Mouse (Mus musculus): ENCODE measurements around the gene Got1. TPM values are rescaled to one million over a fixed set of nuclear protein-coding genes. Genes with fewer than 3 reads are reported as not detected.
"Not testable (repeated sequence)": the region's sequence is repeated elsewhere in the genome, so short reads cannot be mapped to it uniquely, and the experiment has no call there.

The Got1 gene
- total RNA-seq, 2 experiments from 2014 or later = 17.9 to 21.3 TPM

- no peak for ATAC-seq (replicated peaks; ENCODE audit: poor library complexity)
Observed at GRCm38 (mm10) chr19:43521996-43522395, 2.4 kb downstream of the Got1 start.

- ATAC-seq (replicated peaks; ENCODE audit: poor library complexity) = no peak
Observed at GRCm38 (mm10) chr19:43521362-43521761, 3.0 kb downstream of the Got1 start.

GRCm38 (mm10) chr19:43520402-43520801 is 4.0 kb downstream of the Got1 start:
- no peak for ATAC-seq (replicated peaks; ENCODE audit: poor library complexity)

- ATAC-seq (replicated peaks; ENCODE audit: poor library complexity) = no peak
Observed at GRCm38 (mm10) chr19:43519226-43519625, 5.2 kb downstream of the Got1 start.

GRCm38 (mm10) chr19:43518261-43518660 is 6.1 kb downstream of the Got1 start:
- no peak for ATAC-seq (replicated peaks; ENCODE audit: poor library complexity)

- no peak for ATAC-seq (replicated peaks; ENCODE audit: poor library complexity)
Observed at GRCm38 (mm10) chr19:43517808-43518207, 6.6 kb downstream of the Got1 start.

GRCm38 (mm10) chr19:43517320-43517719 is 7.1 kb downstream of the Got1 start:
- no peak for ATAC-seq (replicated peaks; ENCODE audit: poor library complexity)

GRCm38 (mm10) chr19:43516397-43517035 is 7.9 kb downstream of the Got1 start:
- peak; percentile 47 for ATAC-seq (replicated peaks; ENCODE audit: poor library complexity)

- ATAC-seq (replicated peaks; ENCODE audit: poor library complexity) = no peak
Observed at GRCm38 (mm10) chr19:43515668-43516396, 8.6 kb downstream of the Got1 start.

- ATAC-seq (replicated peaks; ENCODE audit: poor library complexity) = no peak
Observed at GRCm38 (mm10) chr19:43513874-43514273, 10.5 kb downstream of the Got1 start.

- peak; percentile 50 for ATAC-seq (replicated peaks; ENCODE audit: poor library complexity)
Observed at GRCm38 (mm10) chr19:43511621-43512620, 12.5 kb downstream of the Got1 start.

- ATAC-seq (replicated peaks; ENCODE audit: poor library complexity) = no peak
Observed at GRCm38 (mm10) chr19:43510436-43511220, 13.8 kb downstream of the Got1 start.

- ATAC-seq (replicated peaks; ENCODE audit: poor library complexity) = no peak
Observed at GRCm38 (mm10) chr19:43505441-43505840, 19.0 kb downstream of the Got1 start.

GRCm38 (mm10) chr19:43503593-43503992 is 20.8 kb downstream of the Got1 start:
- ATAC-seq (replicated peaks; ENCODE audit: poor library complexity) = not testable (repeated sequence)

- ATAC-seq (replicated peaks; ENCODE audit: poor library complexity) = no peak
Observed at GRCm38 (mm10) chr19:43502630-43503029, 21.8 kb downstream of the Got1 start.

GRCm38 (mm10) chr19:43498874-43499273 is 25.5 kb downstream of the Got1 start:
- no peak for ATAC-seq (replicated peaks; ENCODE audit: poor library complexity)

- ATAC-seq (replicated peaks; ENCODE audit: poor library complexity) = no peak
Observed at GRCm38 (mm10) chr19:43497440-43497839, 27.0 kb downstream of the Got1 start.

- peak; percentile 73 for ATAC-seq (replicated peaks; ENCODE audit: poor library complexity)
Observed at GRCm38 (mm10) chr19:43495846-43496245, 28.6 kb downstream of the Got1 start.

GRCm38 (mm10) chr19:43494914-43495313 is 29.5 kb downstream of the Got1 start:
- ATAC-seq (replicated peaks; ENCODE audit: poor library complexity) = peak; percentile 66

GRCm38 (mm10) chr19:43493878-43494277 is 30.5 kb downstream of the Got1 start:
- no peak for ATAC-seq (replicated peaks; ENCODE audit: poor library complexity)

All from megakaryocyte progenitor cell, adult 5-6 weeks (primary cell).